Mouse (Mus musculus): ENCODE measurements at regions not wholly inside any gene's neighbourhood (a gene's known extent, or its start where the extent isn't known, plus 50 kb on each side); places are given as distances from the start of the nearest gene placed in this dataset.
A peak's percentile ranks its signal among the peaks of the same experiment; 100 is the strongest.

DNA sequence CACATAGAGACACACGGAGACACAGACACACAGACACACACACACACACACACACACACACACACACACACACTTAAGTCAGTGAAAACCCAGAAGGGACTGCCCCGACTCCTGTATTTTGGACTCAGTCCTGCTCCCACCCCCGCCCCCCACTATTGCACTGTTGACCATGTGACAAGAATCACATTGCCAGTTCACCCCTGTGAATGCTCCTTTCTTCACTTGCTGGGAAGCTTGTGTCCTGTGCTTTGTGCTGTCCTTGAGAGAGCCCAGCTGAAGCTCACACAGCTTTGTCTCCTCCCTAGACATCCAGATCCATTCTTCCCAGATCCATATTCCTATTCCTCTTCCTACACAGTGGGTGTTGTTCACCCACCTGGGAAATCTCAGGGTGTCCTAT is 400.0 kb downstream of the Cdh26 start:
- no peak for DNase-seq (ENCODE audit: low spot score)

DNA sequence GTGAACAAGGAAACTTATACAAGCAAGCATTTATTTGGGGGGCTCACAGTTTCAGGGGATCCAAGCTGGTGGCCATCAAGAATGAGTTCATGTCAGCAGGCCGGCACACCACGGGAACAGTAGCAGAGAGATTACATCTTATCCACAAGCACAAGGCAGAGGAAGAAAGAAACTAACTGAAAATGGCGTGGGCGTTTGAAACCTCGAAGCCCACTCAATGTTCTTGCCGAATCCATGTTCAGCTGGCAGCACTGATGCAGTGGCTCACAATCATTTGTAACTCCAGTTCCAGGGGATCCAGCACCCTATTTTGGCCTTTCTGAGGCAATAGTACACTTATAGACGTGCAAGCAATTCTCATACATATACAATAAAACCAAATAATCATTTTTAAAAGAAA is 404.7 kb downstream of the Cdh26 start:
- no peak for DNase-seq (ENCODE audit: low spot score)

- no peak for DNase-seq (ENCODE audit: low spot score)
Measured at GRCm38 (mm10) chr2:178838571-178838970, 408.2 kb downstream of the Cdh26 start.

GRCm38 (mm10) chr2:178840975-178841374 is 410.6 kb downstream of the Cdh26 start:
- no peak for DNase-seq (ENCODE audit: low spot score)

- no peak for DNase-seq (ENCODE audit: low spot score)
Measured at GRCm38 (mm10) chr2:178842595-178842994, 412.3 kb downstream of the Cdh26 start.

GRCm38 (mm10) chr2:178843458-178843857 is 413.1 kb downstream of the Cdh26 start:
- no peak for DNase-seq (ENCODE audit: low spot score)

DNA sequence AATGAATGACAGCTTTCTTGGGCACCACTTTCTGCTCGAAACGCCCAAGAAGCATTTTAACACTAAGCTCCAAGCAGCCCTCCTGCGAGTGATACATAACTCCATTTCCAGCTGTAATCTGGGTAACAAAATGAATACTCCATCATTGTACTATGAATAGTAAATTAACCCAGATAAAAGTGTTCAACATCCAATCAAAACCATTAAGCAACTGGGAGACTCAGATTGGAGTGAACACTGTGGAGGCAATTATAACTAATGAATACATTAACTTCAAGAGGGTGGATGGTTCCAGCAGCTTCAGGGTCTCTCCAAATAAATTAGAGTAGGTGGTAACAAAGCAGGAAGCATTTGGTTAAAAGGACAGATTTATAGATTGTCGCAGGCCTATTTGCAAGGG is 414.2 kb downstream of the Cdh26 start:
- no peak for DNase-seq (ENCODE audit: low spot score)

- no peak for DNase-seq (ENCODE audit: low spot score)
Measured at GRCm38 (mm10) chr2:178850320-178850719, 420.0 kb downstream of the Cdh26 start.

- DNase-seq (ENCODE audit: low spot score): no peak
Measured at GRCm38 (mm10) chr2:178850769-178851168, 420.4 kb downstream of the Cdh26 start.

GRCm38 (mm10) chr2:178854012-178854411 is 423.7 kb downstream of the Cdh26 start:
- DNase-seq (ENCODE audit: low spot score): no peak

DNA sequence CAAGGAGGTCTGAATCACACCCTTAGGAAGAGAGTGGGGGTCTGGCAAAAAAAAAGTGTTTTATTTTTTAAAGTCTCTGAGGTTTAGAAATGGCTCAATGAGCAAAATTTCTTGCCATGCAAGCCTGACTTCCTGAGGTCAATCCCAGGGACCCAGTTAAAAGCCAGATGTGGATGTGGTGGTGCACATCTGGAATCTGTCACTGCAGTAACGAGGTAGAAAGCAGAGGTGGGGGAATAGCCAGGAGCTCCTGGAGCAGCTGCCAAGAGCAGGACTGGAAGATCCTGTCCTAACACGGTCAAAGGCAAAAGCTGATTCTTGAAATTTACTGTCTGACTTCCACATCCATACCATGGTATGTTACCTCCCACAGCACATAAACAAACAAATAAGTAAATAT is 424.4 kb downstream of the Cdh26 start:
- DNase-seq (ENCODE audit: low spot score): no peak

DNA sequence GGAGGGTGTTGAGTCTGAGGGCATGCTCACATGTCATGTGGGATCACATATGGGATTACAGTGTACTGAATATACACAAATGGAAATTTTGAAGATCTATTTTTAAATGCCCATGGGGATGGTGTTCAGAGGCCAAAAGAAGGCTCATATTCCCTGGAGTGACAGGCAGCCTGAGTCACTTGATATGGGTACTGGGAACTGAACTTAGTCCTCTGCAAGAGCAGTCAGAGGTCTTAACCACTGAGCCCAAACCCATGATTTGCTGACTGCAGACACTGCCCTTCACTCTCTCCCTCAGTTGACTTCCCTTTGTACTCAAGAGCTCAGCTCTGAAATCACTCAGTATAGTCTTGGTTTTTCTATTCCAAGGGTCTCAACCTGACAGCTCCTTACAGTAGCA is 432.3 kb downstream of the Cdh26 start:
- no peak for DNase-seq (ENCODE audit: low spot score)

DNA sequence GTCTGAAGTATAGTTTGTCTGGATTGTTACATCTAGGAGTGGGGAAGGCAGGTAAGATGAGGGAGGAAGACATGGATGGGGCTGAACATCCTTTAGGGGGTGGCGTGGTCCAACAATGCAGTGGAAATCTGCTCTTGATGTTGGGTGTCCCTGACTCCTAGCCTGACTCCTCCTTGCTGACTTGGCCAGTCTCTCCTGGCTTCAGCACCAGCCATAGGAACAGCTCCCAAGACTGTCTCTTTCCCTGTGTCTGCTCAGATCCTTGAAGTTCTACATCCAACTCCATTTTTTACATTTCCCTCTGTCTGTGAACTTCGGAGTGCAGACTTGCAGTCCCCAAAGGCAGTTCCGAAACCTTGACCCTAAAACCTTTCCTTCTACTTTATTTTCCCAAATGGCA is 436.8 kb downstream of the Cdh26 start:
- DNase-seq (ENCODE audit: low spot score): peak; percentile 55

DNA sequence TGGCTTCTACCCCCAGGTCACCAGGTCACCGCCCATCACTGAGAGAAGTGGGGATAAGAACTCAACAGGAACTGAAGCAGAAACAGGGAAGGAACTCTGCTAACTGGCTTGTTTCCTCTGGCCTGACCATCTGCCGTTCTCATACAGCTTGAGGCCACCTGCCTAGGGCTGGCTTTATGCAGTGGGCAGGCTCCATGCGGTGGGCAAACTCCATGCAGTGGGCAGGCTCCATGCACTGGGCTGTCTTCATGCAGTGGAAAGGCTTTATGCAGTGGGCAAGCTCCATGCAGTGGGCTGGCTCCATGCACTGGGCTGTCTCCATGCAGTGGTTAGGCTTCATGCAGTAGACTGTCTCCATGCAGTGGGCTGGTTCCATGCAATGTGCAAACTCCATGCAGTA is 438.8 kb downstream of the Cdh26 start:
- no peak for DNase-seq (ENCODE audit: low spot score)

DNA sequence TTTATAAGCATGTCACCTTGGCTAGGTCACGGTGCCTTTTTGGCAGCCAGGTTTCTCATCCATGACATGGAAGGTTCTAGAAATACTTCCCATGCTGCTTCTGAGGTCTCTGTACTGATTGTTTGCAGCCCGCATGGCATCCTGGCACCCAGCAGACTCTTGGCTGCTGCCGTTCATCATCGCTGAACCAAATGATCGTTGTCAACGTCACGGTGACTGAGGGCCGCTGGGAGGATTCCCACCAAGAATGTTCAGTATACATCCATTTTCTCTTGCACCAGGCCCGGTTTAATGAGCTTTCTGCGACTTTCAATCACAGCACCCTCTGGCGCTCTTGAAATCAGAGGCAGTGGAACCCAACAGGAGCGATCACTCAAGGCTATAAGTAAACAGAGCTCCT is 448.1 kb downstream of the Cdh26 start:
- DNase-seq (ENCODE audit: low spot score): no peak

DNA sequence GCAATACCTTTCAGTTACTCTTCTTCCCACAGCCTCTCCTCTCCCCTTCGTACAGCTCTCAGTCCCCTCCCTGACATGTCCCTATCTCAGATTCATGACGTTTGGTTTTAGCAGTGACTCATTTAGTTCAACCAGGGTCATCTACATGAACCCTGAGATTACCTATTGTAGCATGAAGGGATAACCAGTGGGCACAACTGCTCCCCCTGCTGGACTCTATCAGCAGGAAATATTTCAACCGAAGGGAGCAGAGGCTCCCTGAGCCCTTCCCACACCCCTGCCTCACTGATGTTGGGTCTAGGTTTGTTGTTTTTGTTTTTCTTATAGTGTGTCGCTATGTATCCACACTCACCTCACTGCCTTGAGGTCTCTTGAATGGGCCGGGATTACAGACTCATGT is 455.4 kb downstream of the Cdh26 start:
- peak; percentile 66 for DNase-seq (ENCODE audit: low spot score)

- peak; percentile 52 for DNase-seq (ENCODE audit: low spot score)
Measured at GRCm38 (mm10) chr2:178888704-178889103, 458.4 kb downstream of the Cdh26 start.

- no peak for DNase-seq (ENCODE audit: low spot score)
Measured at GRCm38 (mm10) chr2:178902397-178902796, 472.1 kb downstream of the Cdh26 start.

DNA sequence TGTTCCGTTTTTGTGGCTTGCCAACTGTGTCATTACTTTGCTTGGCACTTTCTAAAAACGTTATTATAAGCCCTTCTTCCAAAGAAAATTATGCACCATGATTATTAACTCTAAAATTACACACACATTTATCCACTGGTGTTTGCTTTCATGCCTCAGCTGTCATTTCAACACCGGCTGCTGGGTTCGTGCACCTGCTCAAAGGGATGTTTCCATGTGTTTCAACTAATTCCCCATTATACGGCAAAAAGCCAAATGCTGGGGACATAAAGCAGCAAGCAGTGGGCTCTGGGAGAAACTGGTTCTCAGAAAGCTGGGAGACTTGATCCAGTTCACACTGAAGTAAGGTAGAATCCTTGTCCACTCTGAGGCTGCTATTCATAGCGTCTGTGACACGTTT is 479.0 kb downstream of the Cdh26 start:
- no peak for DNase-seq (ENCODE audit: low spot score)

DNA sequence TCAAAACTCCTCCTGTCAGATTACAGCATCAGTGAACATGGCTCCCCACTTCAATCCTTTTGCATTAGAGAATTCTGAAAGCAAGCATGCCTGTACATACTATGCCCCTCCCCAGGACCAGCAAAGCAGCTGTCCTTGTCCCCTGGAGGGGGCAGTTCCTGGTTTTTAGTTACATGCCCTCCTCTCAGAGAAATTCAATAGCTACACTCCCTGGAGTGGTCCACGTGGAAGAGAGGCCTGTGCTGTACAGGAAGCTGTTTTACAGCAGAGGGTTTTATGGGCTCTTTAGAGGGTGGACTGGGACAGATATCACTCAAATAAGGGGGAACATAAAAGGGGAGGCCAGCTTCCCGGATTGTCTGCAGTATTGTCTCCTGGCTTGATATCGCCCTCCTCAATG is 481.3 kb downstream of the Cdh26 start:
- no peak for DNase-seq (ENCODE audit: low spot score)

GRCm38 (mm10) chr2:178916316-178917033 is 486.1 kb downstream of the Cdh26 start:
- peak; percentile 25 for DNase-seq (ENCODE audit: low spot score)

DNA sequence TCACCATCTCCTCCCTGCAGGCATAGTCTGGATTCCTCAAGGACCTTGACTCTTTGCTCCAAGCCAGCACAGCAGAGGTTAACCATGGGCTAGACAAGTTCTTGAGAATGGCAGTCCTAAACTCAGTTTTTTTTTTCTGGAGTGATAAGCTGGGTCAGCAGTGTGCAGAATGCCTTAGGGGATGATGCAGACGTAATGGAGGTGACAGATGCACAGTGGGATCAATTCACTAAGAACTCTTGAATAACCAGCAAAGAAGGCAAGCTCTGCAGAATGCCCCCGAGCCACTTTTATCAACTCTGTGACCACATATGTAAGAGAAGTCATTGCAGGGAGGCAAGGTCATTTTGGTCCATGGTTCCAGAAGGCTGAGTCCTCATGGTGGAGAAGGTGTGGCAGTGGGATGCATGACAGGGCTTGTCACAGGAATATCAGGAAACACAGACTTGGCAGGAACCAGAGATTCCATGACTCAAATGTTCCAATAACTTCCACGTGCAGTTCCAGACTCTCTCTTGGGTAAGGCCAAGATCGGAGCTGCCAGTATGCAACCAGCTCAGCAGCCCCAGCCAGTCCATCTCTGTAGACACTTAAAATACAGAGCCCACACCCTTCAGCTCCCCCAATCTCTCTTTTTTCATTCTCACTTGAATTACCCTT is 494.3 kb downstream of the Cdh26 start:
- peak; percentile 54 for DNase-seq (ENCODE audit: low spot score)

DNA sequence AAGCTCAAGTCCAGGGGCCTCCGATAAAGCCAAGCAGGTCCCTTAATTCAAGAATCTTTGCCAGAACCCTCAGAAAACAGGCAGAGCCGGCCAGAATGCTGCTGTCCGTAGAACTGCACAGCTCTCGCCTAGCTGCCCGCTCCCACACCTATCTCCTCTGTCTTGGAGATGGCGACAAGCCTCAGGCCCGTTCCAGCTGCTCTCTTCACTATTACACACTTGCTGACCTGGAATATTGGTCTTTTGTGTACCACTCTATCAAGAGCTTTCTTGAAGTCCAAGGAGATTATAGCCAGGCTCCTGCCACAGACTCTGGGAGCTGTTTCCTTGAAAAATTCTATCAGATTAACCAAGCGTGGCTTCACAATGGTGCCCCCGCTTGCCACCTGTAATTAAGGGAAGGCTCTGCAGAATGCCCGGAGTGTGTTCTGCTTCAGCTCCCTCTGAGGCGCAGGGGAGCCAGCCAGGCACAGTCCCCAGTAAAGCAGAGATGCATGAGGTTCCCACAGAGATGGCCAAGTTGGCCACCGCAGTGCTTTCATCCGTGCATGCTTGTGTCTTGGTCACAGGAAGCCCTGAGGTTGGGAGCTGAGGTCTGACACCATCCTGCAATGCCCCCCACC is 496.8 kb downstream of the Cdh26 start:
- DNase-seq (ENCODE audit: low spot score): peak; percentile 35
